Mouse (Mus musculus): ENCODE data around the gene C1qtnf5.

The C1qtnf5 gene

DNA sequence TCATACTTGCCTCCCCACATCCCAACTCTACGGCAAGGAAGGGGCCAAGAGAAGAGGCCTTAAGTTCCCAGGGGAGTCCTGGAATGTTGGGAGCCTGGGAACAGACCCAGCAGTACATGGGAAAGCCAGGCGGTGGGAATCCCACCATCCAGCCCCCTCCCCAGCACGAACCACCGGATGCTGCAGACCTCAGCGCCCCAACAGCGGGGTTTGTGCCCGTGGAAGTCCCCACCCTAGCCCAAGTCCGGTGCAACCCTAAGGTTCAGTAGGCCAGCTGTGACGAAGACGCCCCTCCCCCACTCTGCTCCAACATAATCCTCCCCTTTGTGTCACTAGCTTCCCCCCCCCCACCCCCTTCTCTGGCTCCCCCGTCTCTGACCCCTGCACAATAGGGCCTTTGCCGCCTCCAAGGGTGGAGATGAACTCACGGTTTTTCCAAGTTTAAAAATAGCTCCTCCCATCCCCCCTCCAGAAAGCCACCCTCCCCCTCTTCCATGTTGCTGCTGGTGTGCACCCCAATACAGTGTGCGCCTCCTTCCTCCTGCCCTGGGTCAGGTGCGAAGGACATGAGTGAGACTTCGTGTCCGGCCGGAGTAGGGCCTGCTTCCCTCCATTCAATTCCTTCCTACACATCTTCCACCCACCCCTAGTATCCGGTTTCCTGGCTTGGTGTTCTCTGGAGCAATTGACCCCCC is 23.7 kb downstream of the C1qtnf5 start:
- DNase-seq (ENCODE audit: low read depth, low spot score): no peak

DNA sequence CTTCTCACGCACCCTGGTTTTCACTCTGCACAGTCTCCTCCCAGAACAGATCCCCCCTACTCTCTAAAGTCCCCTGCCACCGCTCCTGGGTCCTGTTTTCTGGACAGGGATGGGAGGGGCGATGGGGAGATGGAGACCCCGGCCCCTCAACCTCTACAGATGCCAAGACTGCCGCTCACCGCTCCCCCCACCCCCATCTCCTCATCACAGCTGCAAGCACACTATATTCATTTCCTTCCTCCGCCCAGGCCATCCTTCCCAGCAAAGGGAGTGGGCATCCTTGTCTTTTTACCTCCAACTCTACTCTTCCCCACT is 24.2 kb downstream of the C1qtnf5 start:
- DNase-seq (ENCODE audit: low read depth, low spot score): no peak

- DNase-seq (ENCODE audit: low read depth, low spot score): no peak
Observed at GRCm38 (mm10) chr9:44132200-44132599, 25.2 kb downstream of the C1qtnf5 start.

DNA sequence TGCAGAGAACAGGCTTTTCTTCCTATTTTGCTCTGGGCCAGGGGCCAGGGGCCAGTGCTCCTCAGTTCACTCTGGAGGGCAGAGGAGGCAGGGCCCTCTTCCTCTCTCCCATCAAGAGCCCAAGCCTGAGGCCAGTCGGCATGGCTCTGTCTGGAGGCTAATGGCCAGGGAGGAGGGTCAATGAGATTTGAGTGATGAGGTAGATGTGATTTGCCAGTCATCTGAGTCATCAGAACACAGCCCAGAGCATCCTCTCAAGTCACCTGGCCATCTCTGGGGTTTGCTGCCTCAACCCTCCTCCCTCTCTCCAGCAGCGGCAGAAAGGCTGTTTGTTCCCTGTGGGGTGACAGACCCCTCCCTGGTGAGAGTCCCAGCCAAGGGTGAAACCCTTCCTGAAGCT is 26.2 kb downstream of the C1qtnf5 start:
- no peak for DNase-seq (ENCODE audit: low read depth, low spot score)

- peak; percentile 70 for DNase-seq (ENCODE audit: low read depth, low spot score)
Observed at GRCm38 (mm10) chr9:44134101-44134850, 27.2 kb downstream of the C1qtnf5 start, which contains the start of gene Mcam. TSS of gene Mcam (plus strand) at chr9:44134469.

- DNase-seq (ENCODE audit: low read depth, low spot score): no peak
Observed at GRCm38 (mm10) chr9:44134851-44135730, 28.0 kb downstream of the C1qtnf5 start.

DNA sequence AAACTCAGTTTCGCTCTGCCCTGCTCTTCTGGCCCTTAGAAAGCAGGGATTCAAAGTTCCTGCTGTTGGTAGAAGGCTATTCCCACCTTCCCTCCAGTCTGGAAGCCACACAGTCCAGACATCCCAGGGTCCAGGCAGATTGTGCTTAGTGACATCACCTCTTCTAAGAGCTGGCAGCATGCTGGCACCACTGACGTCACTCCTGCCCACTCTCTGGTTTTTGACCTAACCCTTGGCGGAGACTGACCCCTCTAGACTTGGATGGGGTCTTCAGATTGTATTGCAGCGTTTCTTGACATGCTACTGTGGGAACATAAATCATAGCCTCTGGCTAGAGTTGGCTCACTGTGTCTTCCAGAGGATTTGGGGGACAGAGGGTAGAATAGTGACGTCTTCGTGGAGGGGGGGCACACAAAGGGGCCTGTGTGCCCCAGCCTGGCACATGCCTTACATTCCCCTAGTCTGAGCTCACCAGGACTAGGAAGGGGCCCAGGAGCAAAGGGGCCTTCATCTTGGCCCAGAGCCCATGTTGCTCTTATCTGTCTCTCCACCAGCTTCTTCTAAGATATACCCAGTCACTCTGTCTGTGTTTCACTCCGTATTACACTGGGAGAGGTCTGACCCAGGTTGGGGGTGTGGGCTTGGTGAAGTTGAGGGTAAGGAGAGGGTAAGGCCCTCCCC is 28.8 kb downstream of the C1qtnf5 start:
- DNase-seq (ENCODE audit: low read depth, low spot score): no peak

GRCm38 (mm10) chr9:44137846-44138245 is 30.8 kb downstream of the C1qtnf5 start:
- DNase-seq (ENCODE audit: low read depth, low spot score): no peak

- no peak for DNase-seq (ENCODE audit: low read depth, low spot score)
Observed at GRCm38 (mm10) chr9:44141951-44142350, 34.9 kb downstream of the C1qtnf5 start.

- no peak for DNase-seq (ENCODE audit: low read depth, low spot score)
Observed at GRCm38 (mm10) chr9:44143421-44143820, 36.4 kb downstream of the C1qtnf5 start.

DNA sequence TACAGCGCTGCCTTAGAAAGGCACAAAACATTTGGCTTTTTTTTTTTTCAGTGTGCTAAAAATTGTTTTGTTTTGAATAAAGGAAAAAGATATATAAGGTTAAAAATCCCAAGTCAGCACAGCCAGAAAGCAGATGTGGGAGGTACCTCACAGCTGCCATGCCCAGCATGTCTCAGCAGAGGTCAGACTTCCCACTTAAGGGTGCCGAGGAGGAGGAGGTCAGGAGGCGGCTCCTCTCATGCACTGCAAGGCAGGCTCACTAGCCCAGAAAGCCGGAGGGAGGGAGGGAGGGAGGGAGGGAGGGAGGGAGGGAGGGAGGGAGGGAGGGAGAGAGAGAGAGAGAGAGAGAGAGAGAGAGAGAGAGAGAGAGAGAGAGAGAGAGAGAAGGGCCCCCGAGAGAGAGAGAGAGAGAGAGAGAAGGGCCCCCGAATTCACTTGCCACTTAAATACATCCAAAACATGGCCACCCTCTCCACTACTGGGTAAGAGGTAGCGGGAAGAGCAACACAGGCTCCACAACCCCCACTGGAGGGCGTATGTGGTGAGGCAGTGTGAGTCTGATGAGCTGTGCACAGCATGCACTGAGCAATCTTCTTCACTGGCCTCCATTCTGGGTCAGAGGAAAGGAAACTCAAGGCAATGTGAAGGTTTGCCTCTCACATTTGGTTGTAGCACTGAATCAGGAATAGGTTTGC is 37.1 kb downstream of the C1qtnf5 start:
- DNase-seq (ENCODE audit: low read depth, low spot score): no peak

- no peak for DNase-seq (ENCODE audit: low read depth, low spot score)
Observed at GRCm38 (mm10) chr9:44144718-44145060, 37.6 kb downstream of the C1qtnf5 start.

DNA sequence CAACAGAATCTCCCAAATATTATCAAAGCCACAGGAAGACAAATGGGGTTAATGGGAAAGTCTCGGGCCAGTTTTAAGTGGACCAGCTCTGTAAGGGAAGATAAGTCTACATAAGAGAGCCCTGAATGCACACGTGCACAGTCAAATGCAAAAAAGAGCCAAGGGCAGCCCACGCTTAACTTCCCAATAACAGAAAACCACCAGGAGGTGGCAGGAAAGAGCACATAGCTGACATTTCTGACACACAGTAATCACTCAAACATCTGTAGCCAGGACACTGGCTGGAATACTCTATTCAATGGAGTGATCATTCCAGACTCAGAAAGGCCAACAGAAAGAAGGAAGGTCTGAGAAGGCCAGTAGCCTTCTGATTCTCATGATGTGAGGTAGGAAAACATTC is 40.2 kb downstream of the C1qtnf5 start:
- no peak for DNase-seq (ENCODE audit: low read depth, low spot score)

All from skeletal muscle tissue, adult 2 months (tissue).